In the genomic region with DNA sequence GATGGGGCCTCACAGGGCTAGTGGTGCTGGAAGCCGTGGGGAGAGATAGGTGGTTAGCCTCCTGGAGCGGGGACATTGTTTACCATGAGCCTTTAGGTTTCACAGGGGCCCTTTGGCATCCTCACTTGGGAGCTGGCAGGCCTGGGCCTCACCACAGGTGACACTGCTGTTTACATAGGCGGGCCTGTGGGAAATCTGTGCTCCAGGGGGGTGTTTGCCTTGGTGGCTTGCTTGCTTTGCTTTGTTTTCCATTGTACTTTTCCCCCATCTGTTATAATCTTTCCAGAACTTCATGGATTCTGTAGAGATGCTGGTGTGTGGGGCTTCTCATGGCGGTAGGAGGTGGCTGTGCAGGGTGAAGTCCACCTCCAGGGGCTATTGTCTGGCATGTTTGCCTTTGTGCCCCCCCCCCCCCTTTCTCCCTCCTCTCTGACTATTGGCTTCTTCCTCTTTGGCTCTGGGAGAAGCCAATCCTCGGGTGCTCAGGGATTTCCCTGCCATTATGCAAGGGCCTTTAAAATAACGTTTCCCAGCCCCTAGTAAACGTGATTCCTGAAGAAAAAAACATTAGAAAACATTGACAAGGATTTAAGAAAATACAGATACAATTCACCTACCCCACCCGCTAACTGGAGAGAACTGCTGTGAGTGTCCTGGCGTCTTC, we compare ENCODE assay signal across 8 mouse cellular contexts. TPM values are rescaled to one million over a fixed set of nuclear protein-coding genes. Genes with fewer than 3 reads are reported as not detected.
DNase-seq lines count a peak whose midpoint lies in the region; ATAC-seq and TF ChIP-seq lines count a peak whose summit lies in the region.

No protein-coding gene starts in this region.

- H3K9ac ChIP-seq in forebrain, embryonic 16.5 days (replicated peaks; ENCODE audit: low read depth, low read length), result peak overlapping the region; percentile 20; the same call in 1 of the 2 replicates
- H3K9ac ChIP-seq in liver, embryonic 12.5 days, result peak overlapping the region; percentile 98; the same call in 1 of the 2 replicates
- no peak overlapping the region for H3K9ac ChIP-seq in stomach, embryonic 15.5 days

- peak overlapping the region; percentile 29; the same call in 1 of the 2 replicates for H3K27ac ChIP-seq in thymus, adult 2 months (ENCODE audit: control insufficient read depth, insufficient read depth, low read length)
- H3K27ac ChIP-seq in forebrain, embryonic 16.5 days (ENCODE audit: low read length), result peak overlapping the region; percentile 37; the same call in 1 of the 2 replicates
- H3K27ac ChIP-seq in liver, embryonic 12.5 days, result peak overlapping the region; percentile 97
- H3K27ac ChIP-seq in stomach, embryonic 15.5 days, result peak overlapping the region; percentile 98

- H3K4me1 ChIP-seq in thymus, adult 2 months (replicated peaks; ENCODE audit: control insufficient read depth, insufficient read depth, low read length), result peaks cover 67% of the 10 kb centered on the region
- H3K4me1 ChIP-seq in forebrain, embryonic 16.5 days (replicated peaks; ENCODE audit: control insufficient read depth, insufficient read depth, low read length), result peaks cover 78% of the 10 kb centered on the region
- peaks cover 86% of the 10 kb centered on the region for H3K4me1 ChIP-seq in liver, embryonic 12.5 days
- H3K4me1 ChIP-seq in stomach, embryonic 15.5 days, result peaks cover 72% of the 10 kb centered on the region

- no peak for ATAC-seq in forebrain, embryonic 16.5 days
- ATAC-seq in liver, embryonic 12.5 days, result no peak
- ATAC-seq in stomach, embryonic 15.5 days (ENCODE audit: insufficient read depth, low FRiP score, low read depth), result no peak

- no peaks in the 10 kb centered on the region for H3K9me3 ChIP-seq in forebrain, embryonic 16.5 days (ENCODE audit: control insufficient read depth, low read length)
- no peaks in the 10 kb centered on the region for H3K9me3 ChIP-seq in liver, embryonic 12.5 days (replicated peaks)
- H3K9me3 ChIP-seq in stomach, embryonic 15.5 days, result no peaks in the 10 kb centered on the region

- no peak overlapping the region for H3K4me3 ChIP-seq in thymus, adult 2 months (ENCODE audit: control insufficient read depth, insufficient read depth, low read length)
- H3K4me3 ChIP-seq in forebrain, embryonic 16.5 days (replicated peaks; ENCODE audit: low read length), result peak overlapping the region; percentile 84
- H3K4me3 ChIP-seq in liver, embryonic 12.5 days, result peak overlapping the region; percentile 92
- peak overlapping the region; percentile 81 for H3K4me3 ChIP-seq in stomach, embryonic 15.5 days (replicated peaks)

- H3K4me2 ChIP-seq in forebrain, embryonic 16.5 days (ENCODE audit: low read length), result peak overlapping the region; percentile 97
- H3K4me2 ChIP-seq in liver, embryonic 12.5 days, result peak overlapping the region; percentile 86
- peak overlapping the region; percentile 88 for H3K4me2 ChIP-seq in stomach, embryonic 15.5 days

- no peak for TF ChIP-seq CTCF in thymus, adult 2 months (IDR thresholded peaks at IDR 0.05; ENCODE audit: borderline replicate concordance, control insufficient read depth, extremely low read depth, insufficient read depth, low read length, poor library complexity)

- WGBS in thymus, adult 2 months, result 41% methylated on average over 9 of the region's 9 CpGs
- 26% methylated on average over 9 of the region's 9 CpGs for WGBS in forebrain, embryonic 16.5 days
- 24% methylated on average over 9 of the region's 9 CpGs for whole genome bisulfite sequencing in liver, embryonic 12.5 days (ENCODE audit: insufficient replicate concordance)
- WGBS in stomach, embryonic 15.5 days, result 22% methylated on average over 9 of the region's 9 CpGs

- H3K27me3 ChIP-seq in thymus, adult 2 months (ENCODE audit: control insufficient read depth, insufficient read depth, low read length), result no peaks in the 10 kb centered on the region
- no peaks in the 10 kb centered on the region for H3K27me3 ChIP-seq in forebrain, embryonic 16.5 days (replicated peaks; ENCODE audit: control insufficient read depth, insufficient read depth, low read length)
- H3K27me3 ChIP-seq in liver, embryonic 12.5 days (replicated peaks), result no peaks in the 10 kb centered on the region
- no peaks in the 10 kb centered on the region for H3K27me3 ChIP-seq in stomach, embryonic 15.5 days (replicated peaks)

- intact Hi-C loops in gastrocnemius, postnatal 36 days (cut with DNase I), result loop anchor here (5.0 kb wide), 1 partner anchor 83 kb away; a partner anchor contains a TSS

- TF ChIP-seq POLR2A in thymus, adult 2 months (IDR thresholded peaks at IDR 0.05; ENCODE audit: control insufficient read depth, extremely low read depth, insufficient read depth, low read length, poor library complexity), result no peak

- DNase-seq in thymus, adult 2 months, result no peak
- DNase-seq in thymus, adult 18-20 months, result no peak
- no peak for DNase-seq in retina, embryonic 14.5 days (ENCODE audit: low spot score)
- no peak for DNase-seq in MN1 (ENCODE audit: low spot score)
- no peak for DNase-seq in gastrocnemius, postnatal 36 days

- no peaks in the 10 kb centered on the region for H3K36me3 ChIP-seq in thymus, adult 2 months (ENCODE audit: control insufficient read depth, insufficient read depth, low read length)
- no peaks in the 10 kb centered on the region for H3K36me3 ChIP-seq in forebrain, embryonic 16.5 days (ENCODE audit: control insufficient read depth, insufficient read depth)
- peaks cover 8% of the 10 kb centered on the region for H3K36me3 ChIP-seq in liver, embryonic 12.5 days
- no peaks in the 10 kb centered on the region for H3K36me3 ChIP-seq in stomach, embryonic 15.5 days

RNA-seq across cellular contexts. Expression of a gene that starts 3.6 kb away (rescaled TPM):
- polyA plus RNA-seq in thymus, adult 2 months (2012; rRNA removed), result 104 and 134 TPM in 2 replicates
- polyA plus RNA-seq in forebrain, embryonic 16.5 days (2015; fragmentation: Nextera tagmentation; extraction: Ambion mirVana), result 75.5 and 84.7 TPM in 2 replicates
- polyA plus RNA-seq in liver, embryonic 12.5 days (2016; fragmentation: Nextera tagmentation; extraction: Ambion mirVana), result 20.8 and 23.6 TPM in 2 replicates
- polyA plus RNA-seq in stomach, embryonic 15.5 days (2015; fragmentation: Nextera tagmentation; extraction: Ambion mirVana), result 43.7 and 48.2 TPM in 2 replicates
- 10 to 100 TPM; 69.4 to 70.1 TPM for total RNA-seq in gastrocnemius, postnatal 36 days (2021)

RNA-seq across cellular contexts. Expression of a gene that starts 59.1 kb away (rescaled TPM):
- polyA plus RNA-seq in thymus, adult 2 months (2012; rRNA removed), result 2.9 and 7.7 TPM in 2 replicates
- 19.6 and 20.6 TPM in 2 replicates for polyA plus RNA-seq in forebrain, embryonic 16.5 days (2015; fragmentation: Nextera tagmentation; extraction: Ambion mirVana)
- 3.0 and 3.4 TPM in 2 replicates for polyA plus RNA-seq in liver, embryonic 12.5 days (2016; fragmentation: Nextera tagmentation; extraction: Ambion mirVana)
- 4.4 and 4.8 TPM in 2 replicates for polyA plus RNA-seq in stomach, embryonic 15.5 days (2015; fragmentation: Nextera tagmentation; extraction: Ambion mirVana)
- total RNA-seq in gastrocnemius, postnatal 36 days (2021), result 100 to 1,000 TPM in 1 of 2 experiments, 10 to 100 TPM in 1; 96.9 to 117 TPM

Comparison
In these comparisons a context has a peak if more than half of its experiments do, and no peak if none do; other contexts are left out.
1. H3K27ac ChIP-seq: peak in every context shown above with its lines; median percentile 98 in stomach, embryonic 15.5 days; 97 in liver, embryonic 12.5 days; 37 in forebrain, embryonic 16.5 days; 29 in thymus, adult 2 months.